Mouse (Mus musculus): ENCODE data around the gene Klhl31. TPM values are rescaled to one million over a fixed set of nuclear protein-coding genes. Genes with fewer than 3 reads are reported as not detected.

Gene Klhl31
- polyA plus RNA-seq (2012; rRNA removed) = 0.30 and 0.41 TPM in 2 replicates

DNA sequence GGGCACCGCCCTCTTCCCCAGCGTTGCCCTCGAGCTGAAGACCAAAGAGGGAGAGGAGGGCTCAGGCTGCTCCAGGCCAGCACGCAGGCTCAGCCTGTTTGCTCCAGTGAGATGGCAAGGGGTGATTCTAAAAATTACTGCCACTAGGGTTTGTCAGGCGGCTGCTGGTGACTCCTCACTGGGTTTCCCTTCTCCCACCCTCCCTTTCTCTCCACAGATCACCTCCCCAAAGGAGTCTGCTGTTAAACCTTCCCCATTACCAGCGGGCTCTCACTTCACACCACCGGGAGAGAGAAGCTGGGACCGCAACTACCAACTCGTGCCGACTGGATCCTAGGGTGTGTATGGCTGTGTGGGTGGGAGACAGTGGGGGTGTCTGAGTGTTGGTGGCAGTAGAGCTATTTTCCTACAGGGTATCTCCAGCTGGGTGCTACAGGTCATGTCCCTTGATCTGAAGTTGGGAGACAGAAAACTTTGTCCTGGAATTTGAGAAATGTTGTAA is at the start of gene Klhl31:
Klhl31 (plus strand) TSS at position 51 of the 502 bp plus-strand sequence.

Other genes with a start within 250 kb of the Klhl31 start
- gene Lrrc1, start 91.6 kb upstream of the Klhl31 start, polyA plus RNA-seq (2012; rRNA removed) = 32.0 and 60.3 TPM in 2 replicates
- 11.5 and 11.8 TPM in 2 replicates for gene Gclc, start 118.0 kb downstream of the Klhl31 start, polyA plus RNA-seq (2012; rRNA removed)